Mouse (Mus musculus): ENCODE measurements at regions not wholly inside any gene's neighbourhood (a gene's known extent, or its start where the extent isn't known, plus 50 kb on each side); places are given as distances from the start of the nearest gene placed in this dataset.
A peak's percentile ranks its signal among the peaks of the same experiment; 100 is the strongest.

GRCm38 (mm10) chr4:87386835-87387234 lies 156.6 kb upstream of the Slc24a2 start:
- DNase-seq (ENCODE audit: low read depth, low spot score) = no peak

GRCm38 (mm10) chr4:87386271-87386670 lies 156.0 kb upstream of the Slc24a2 start:
- no peak for DNase-seq (ENCODE audit: low read depth, low spot score)

GRCm38 (mm10) chr4:87385221-87385739 lies 155.0 kb upstream of the Slc24a2 start:
- no peak for DNase-seq (ENCODE audit: low read depth, low spot score)

GRCm38 (mm10) chr4:87384469-87385044 lies 154.3 kb upstream of the Slc24a2 start:
- DNase-seq (ENCODE audit: low read depth, low spot score) = no peak

- DNase-seq (ENCODE audit: low read depth, low spot score) = no peak
Measured at GRCm38 (mm10) chr4:87380716-87381115, 150.4 kb upstream of the Slc24a2 start.

- DNase-seq (ENCODE audit: low read depth, low spot score) = no peak
Measured at GRCm38 (mm10) chr4:87379516-87380173, 149.4 kb upstream of the Slc24a2 start.

GRCm38 (mm10) chr4:87371960-87372359 lies 141.7 kb upstream of the Slc24a2 start:
- no peak for DNase-seq (ENCODE audit: low read depth, low spot score)

GRCm38 (mm10) chr4:87369626-87370234 lies 139.5 kb upstream of the Slc24a2 start:
- DNase-seq (ENCODE audit: low read depth, low spot score) = no peak

- no peak for DNase-seq (ENCODE audit: low read depth, low spot score)
Measured at GRCm38 (mm10) chr4:87368413-87369160, 138.3 kb upstream of the Slc24a2 start.

- peak; percentile 29 for DNase-seq (ENCODE audit: low read depth, low spot score)
Measured at GRCm38 (mm10) chr4:87367732-87368412, 137.6 kb upstream of the Slc24a2 start.

GRCm38 (mm10) chr4:87362201-87362600 lies 131.9 kb upstream of the Slc24a2 start:
- peak; percentile 26 for DNase-seq (ENCODE audit: low read depth, low spot score)

- DNase-seq (ENCODE audit: low read depth, low spot score) = no peak
Measured at GRCm38 (mm10) chr4:87359483-87359882, 129.2 kb upstream of the Slc24a2 start.

GRCm38 (mm10) chr4:87359004-87359403 lies 128.7 kb upstream of the Slc24a2 start:
- DNase-seq (ENCODE audit: low read depth, low spot score) = no peak

GRCm38 (mm10) chr4:87332968-87333367 lies 102.7 kb upstream of the Slc24a2 start:
- no peak for DNase-seq (ENCODE audit: low read depth, low spot score)

- no peak for DNase-seq (ENCODE audit: low read depth, low spot score)
Measured at GRCm38 (mm10) chr4:87329136-87329535, 98.9 kb upstream of the Slc24a2 start.

- DNase-seq (ENCODE audit: low read depth, low spot score) = no peak
Measured at GRCm38 (mm10) chr4:87321726-87322349, 91.6 kb upstream of the Slc24a2 start.

GRCm38 (mm10) chr4:87298129-87298528 lies 67.9 kb upstream of the Slc24a2 start:
- no peak for DNase-seq (ENCODE audit: low read depth, low spot score)

GRCm38 (mm10) chr4:87294538-87294937 lies 64.3 kb upstream of the Slc24a2 start:
- no peak for DNase-seq (ENCODE audit: low read depth, low spot score)

Measured in retina, adult 2 months (tissue).